Mouse (Mus musculus) common myeloid progenitor, adult 5-6 weeks (primary cell): ENCODE measurements at regions not wholly inside any gene's neighbourhood (a gene's known extent, or its start where the extent isn't known, plus 50 kb on each side); places are given as distances from the start of the nearest gene placed in this dataset.
"Not testable (repeated sequence)": the region's sequence is repeated elsewhere in the genome, so short reads cannot be mapped to it uniquely, and the experiment has no call there.

Source experiments
- ATAC-seq: replicated peaks from 2 replicates; pipeline ENCODE4 v1.8.0; 2016; ENCODE audit warnings: low read depth, mild to moderate bottlenecking, moderate TSS enrichment, inconsistent platforms; ENCODE audit not compliant: poor library complexity, severe bottlenecking

DNA sequence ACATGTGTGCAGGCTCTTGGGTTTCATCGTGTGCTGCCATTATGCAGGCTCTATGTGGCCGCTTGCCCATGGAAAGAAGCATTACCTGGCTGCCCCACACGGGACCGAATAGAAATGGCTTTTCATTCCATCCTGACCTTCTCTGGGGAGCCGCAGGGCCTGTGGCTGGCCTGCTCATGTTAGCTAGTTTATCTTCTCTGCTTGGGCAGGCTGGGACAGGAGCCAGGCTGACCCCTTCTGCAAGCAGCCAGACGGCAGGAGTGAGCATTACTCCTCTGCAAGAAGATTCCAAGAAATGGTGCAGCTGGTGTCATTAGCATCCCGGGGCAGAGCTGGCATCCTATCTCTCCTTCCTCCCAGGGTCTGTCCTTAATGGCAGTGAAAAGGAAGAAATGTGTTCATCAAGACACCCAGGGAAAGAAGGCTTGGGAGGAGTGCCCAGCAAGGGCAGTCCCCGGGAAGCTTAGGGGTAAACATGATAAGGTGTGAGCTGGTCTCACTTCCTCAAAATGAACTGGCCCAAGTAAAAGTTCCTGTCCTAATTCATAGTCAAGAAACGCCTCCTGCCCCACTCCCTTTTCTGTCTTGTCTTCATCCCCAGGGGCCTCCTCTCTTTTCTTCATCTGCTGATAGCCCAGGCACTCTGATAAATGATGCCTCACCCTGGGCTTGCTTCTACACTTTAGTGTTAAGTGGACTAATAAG is 178.9 kb upstream of the Myt1l start:
- no peak for ATAC-seq

DNA sequence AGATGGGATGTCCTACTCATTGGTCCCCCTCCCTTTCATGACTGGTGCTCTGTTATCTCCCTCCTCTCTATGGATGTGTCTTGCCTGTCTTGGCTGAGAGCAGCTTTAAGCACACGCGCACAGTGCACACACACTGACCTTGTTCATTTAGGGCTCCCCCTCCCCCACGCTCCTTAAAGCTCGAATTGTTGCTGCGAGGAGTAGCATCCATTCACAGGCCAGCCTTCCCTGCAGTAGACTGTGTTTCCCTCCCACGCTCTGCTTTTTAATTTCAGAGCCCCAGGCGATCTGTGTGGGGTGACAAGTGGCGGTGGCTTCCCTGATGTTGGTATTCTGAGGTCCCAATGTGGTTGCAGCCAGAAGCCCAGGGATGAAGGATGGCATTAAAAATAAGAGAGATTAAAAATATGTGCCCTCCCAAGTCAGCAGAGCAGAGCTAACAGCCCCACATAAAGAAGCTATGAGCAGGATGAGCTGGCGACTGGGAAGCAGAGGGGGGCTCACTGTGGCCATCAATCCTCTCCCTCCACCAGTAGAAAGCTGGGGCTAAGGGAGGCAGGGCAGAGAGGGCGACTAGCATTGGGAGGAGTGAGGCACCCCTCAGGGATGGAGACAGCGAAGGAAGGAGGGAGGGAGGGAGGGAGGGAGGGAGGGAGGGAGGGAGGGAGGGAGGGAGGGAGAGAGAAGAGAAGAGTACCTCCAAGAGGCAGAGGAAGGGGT is 174.2 kb upstream of the Myt1l start:
- ATAC-seq = no peak

DNA sequence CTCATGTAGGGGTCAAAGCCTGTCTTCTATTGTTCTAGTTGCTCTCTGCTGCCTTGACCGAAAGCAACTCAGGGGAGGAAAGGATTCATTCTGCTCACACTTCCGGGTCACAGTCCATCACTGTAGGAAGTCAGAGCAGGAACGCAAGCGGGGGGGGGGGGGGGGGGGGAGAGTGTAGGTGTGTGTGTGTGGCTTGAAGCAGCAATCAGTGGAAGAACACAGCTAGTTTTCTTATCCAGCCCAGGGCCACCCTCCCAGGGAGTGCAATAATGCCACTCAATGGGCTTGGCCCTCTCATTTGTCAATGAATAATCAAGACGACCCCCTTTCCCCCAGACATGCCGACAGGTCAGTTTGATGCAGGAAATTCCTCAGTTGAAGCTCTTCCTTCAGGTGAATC is 173.4 kb upstream of the Myt1l start:
- ATAC-seq = no peak

DNA sequence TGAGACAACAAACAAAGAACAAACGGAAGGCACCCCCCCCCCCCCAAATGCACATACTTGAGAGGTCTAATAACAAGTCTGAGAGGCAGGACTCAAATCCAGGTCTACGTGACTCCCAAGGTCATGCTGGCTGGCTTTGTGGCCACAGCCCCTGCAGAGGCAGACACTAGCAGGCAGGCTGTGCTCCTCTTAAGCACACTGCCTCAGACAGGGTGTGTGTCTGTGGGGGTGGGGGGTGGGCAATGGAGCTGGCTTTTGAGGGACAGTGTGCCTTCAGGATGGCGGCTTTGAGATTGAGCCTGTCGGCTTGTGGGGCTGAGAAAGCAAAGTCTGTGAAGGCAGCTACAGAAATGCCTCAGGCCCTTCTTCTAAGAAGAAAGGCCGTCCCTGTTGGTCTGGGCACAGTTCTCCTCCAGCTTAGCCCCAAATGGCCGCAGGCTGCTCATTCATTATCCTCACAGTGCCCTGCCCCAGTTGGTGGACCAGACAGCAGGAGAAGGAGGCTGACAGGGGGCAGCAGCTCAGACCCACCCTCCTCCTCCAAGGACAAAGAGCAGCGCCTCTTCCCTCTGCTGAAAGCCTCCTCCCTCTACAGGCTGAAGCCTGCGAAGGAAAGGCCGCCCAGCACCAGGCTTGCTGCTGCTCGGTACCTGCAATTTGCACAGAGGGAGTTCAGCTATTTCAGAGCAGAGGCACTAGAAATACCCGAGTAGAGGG is 171.3 kb upstream of the Myt1l start:
- no peak for ATAC-seq

DNA sequence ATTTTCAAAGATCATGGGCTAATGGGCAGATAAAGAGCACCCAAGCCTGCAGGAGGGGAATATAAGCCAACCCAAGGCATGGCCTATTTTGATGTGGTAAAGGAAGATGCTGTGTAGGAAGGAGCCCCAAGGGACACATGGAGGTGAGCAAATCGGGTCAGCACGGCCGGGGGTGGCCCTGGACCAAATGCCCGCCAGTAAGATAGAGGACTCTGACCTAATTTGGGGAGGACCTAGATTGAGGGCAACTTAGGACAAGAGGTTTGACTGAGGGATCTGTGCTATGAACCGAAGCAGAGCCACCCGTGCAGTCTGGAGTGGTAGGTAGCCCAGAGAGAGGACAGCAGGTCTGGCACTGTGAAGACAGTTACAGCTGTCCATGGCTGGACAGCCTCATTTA is 166.9 kb upstream of the Myt1l start:
- ATAC-seq = no peak

DNA sequence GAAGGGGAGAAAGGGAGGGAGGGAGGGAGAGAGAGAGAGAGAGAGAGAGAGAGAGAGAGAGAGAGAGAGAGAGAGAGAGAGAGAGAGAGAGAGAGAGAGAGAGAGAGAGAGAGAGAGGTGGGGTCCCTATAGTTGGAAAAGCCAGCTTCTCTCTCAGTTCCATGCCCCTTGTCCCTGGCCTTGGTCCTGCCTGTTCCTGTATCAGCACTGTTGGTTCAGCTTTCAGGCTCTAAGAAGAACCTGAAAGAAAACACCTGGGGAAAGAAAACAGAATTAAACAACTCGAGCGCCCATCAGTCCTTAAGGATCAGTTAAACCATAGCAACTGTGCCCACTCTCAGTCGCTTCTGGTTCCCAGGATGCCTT is 160.5 kb upstream of the Myt1l start:
- not testable (repeated sequence) for ATAC-seq

DNA sequence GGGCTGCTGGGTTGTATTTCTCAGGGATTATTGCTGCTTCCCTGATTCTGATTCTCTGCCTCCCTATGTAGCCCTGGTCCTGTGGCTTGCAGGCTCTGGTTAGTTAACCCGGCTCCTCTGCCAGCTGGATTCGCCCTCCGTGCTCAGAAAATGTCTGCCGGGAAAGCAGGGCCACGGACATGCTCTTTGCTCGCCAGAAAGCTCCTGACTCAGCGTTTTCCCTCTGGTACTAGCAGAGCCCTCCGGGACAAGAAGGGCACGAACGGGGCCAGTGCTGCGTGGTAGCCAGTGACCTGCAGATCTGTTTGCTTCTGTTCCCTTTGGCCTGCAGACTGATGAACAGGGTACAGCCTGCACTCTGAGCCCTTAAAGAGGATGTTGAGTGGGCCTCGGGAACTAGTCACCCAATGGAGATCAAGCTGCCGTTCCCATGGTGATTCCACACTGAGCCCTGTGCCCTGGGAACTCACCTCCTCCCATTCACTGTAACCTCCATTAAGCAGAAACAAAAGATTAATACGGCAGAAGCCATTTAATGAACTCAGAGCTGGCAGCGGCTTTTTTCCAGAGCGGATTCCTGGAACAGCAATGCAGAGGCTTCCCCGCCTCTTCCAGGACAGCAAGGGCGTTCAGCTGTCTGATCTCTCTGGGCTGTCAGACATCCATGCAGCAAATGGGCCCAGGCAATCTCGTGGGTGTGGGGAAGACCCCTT is 159.9 kb upstream of the Myt1l start:
- ATAC-seq = no peak

DNA sequence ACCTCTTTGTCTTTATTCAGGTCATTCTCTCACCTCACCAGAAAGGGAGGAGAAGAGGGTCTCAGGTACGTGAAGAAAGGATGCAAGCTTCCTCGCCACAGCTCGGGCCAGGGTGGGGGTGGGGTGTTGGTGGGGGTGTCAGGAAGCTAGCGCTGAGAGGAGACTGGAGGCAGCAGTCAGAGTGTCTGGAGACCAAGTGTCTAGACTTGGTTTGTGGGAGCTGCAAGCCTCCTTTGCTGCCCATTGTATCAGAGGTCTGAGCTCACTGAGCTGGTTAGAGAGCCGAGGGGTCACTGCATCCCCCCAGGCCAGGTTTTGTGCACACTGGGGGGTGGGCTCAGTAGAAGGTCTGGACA is 159.4 kb upstream of the Myt1l start:
- ATAC-seq = no peak

DNA sequence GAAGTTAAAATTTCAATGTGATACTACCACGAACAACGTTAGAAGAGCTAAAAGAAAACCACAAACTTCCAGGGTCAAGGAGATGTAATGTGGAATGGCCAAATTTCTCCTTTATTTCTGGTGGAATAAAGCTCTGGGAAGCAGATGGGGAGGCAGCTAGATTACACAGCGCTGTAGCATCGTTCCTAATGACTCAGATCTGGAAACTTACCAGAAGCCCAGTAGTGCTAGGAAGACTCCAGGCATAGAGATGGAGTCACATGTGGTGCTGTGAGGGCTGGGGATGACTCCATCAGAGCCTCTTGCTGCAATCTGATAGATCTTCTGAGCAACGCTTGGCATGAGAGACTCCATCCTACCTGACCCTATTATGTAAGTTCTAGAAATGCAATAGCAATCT is 136.4 kb upstream of the Myt1l start:
- no peak for ATAC-seq

DNA sequence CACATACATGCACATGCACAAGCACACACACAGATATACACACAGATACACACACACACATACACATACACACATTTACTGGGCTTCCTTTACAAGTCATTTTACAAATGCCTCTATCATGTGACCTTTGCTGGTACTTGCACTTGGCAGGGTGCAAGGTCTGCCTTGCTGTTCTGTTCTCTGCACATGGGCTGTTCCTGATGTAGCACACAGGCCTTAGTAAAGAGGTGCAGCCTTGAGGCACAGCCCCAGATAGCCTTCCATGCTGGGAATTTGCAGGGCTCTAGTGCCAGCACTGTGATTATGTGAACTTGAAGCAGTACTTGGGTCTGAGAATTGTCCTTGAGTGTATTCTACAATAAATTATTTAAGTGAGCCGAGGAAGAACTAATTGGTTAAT is 133.9 kb upstream of the Myt1l start:
- no peak for ATAC-seq

DNA sequence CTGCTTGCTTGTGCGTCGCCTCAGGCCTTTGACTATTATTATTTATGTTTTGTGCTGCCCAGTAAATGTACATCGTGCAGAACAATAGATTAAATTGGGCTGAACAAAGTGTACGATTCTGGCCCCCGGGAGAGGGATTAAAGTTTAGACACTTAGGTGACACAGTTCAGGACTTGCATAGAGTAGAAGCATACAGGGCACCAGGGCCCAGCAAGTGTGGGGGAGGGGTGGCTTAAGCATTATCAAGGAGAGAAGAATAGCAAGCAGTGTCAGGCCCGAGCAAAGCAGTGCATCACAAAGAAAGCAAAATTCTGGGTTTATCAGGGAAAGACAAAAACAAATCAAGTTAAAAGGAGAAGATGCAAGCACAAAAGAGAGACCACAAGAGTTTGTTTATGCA is 133.3 kb upstream of the Myt1l start:
- no peak for ATAC-seq

DNA sequence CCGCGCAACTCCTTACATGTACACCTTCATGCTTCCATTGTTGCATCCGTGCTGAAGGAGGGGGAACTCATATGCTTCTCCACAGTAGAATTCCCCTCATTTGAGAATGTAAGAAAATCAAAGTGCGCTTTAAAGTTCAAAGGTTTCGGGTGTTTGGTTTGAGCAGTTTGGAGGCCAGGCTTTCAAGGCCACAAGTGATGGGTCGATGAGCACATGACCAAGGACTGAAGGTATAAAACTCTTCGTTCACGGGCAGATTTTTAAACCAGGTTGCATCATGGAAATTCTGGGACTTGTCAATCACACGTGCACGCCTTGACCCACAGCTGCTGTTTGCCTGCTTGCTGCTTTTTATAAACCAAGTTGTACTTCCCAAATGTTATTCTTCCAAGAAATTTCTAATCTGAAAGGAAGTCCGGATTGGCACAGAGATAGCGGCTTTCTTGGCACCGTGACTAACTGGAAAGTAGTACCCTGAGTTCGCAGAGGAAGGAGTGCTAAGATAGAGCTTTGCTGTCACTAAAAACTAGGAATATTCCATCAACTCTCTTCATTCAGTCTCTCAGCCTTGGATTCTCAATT is 132.7 kb upstream of the Myt1l start:
- no peak for ATAC-seq

DNA sequence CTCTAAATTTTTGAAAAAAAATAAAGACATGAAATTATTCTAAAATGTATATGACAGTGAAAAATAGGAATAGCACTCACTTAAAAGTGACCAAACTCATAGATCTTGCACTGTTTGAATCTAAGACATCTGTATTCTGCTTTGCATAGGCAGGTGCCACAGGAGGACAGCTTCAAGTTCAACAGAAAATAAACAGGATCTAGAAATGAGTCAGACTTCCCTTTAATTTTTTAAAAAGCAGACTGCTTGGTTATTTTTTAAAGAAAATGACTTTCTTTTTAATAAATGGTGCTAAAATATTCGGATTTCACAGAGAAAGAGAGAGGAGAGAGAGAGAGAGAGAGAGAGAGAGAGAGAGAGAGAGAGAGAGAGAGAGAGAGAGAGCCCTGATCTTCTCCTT is 123.8 kb upstream of the Myt1l start:
- ATAC-seq = no peak

DNA sequence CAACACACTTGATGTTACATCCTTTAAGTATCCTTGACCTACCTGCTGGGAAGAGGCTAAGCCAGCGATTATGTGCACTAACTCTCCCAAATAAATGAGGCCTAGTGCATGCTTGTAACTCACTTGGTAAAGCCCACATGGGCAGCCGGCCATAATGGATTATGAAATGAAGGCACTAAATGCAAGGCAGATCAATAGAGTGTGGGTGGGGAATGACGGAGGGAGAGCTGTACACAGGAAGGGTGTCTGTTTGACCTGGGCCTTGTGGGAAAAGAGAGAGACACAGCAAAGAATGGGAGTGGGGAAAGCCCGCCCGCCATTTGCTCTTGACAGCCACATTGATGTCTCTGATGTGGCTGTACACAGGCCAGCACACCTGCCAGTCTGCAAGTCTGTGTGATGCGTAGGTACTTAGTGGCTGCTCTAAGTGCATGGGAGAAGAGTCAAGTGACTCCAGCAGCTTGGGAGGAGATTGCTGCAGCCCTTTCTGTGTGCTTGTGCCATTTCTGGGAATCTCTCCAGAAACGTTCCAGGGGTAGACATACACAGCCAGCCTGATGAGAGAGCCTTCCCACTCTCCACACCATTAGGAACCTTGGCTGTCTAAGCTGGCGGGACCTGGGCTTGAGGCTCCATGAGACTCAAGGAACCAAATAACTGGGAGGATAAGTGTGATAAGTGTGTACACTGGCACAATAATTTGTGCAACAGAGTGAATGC is 118.7 kb upstream of the Myt1l start:
- no peak for ATAC-seq

DNA sequence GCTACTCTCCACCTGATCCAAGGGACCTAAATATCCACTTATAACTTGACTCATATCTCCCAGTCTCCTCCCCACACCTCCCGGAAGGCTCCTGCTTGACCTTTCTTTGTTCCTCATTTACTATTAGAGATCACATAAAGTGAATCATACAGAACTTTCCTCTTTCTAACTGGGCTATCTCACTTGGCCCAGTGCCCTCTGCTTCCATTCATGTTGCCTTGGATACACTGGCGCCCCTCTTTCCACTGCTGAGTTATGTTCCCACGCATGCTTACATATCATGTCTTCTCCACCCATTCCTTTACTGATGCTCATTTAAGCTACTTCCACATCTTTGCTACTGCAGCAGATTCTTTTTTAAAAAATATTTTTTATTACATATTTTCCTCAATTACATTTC is 94.2 kb upstream of the Myt1l start:
- ATAC-seq = no peak

DNA sequence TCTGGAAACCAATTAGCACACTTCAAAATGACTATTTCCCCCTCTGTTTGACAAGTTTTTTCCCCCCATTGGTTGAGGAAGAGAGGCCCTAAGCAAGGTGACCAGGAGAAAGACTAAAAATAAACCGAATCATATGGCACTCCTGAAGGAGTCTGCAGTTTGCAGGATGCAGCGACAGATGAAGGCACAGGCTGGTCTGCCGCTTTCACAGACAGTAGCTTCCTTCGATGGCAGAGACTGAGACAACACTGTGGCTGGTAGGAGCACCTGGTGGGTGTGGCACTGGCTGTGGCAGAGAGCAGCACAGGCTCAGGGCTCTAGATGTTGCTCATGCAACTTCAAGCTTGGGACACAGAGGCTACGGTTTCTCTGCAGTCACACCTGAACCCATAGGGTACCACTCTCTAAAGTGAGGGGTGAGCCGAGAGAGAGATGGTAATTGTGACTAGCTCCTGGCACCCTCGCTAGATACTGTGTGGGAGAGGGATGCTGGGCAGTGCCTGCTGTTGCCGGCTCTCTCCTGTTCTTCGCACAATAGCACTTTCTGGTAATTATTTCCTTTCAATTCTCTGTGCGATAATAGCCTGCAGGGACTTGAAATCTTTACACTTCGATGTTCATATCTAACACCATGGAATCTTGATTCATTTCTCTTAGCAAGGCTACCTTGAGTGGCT is 88.7 kb upstream of the Myt1l start:
- ATAC-seq = no peak

DNA sequence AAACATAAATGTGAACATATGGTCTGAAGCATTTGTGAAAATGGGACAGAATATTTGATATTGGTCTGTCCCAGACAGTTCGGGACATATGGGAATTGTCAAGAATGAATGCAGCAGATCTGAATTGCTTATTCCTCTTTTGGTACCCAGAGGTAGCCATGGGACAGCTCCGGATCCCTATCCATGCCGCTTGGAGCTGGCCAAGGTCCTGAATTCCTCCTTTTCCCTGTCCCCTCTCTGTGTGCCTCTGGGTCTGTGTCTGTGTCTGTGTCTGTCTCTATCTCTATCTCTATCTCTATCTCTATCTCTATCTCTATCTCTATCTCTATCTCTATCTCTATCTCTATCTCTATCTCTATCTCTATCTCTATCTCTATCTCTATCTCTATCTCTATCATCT is 63.0 kb upstream of the Myt1l start:
- not testable (repeated sequence) for ATAC-seq
